Mouse (Mus musculus) cerebellum, postnatal 10 days (tissue): ENCODE results near the gene Bsnd.

ENCODE experiments used
- DNase-seq, 2 experiments: peaks; one replicate each; pipeline ENCODE4 v3.0.0; 2021; ENCODE audit warnings: mixed read lengths in 2 of 2

The Bsnd gene

GRCm38 (mm10) chr4:106492116-106492515 is at the start of gene Bsnd:
Bsnd (minus strand) TSS chr4:106492283.
- DNase-seq = no peak

- no peak for DNase-seq
These were observed 49.4 kb upstream of the Bsnd start for GRCm38 (mm10) chr4:106541491-106541890.

GRCm38 (mm10) chr4:106539756-106540155 is 47.7 kb upstream of the Bsnd start:
- DNase-seq = no peak

GRCm38 (mm10) chr4:106534256-106534655 is 42.2 kb upstream of the Bsnd start:
- DNase-seq = no peak

- DNase-seq = peak in 1 of 2 experiments; percentile 15
These were observed 41.5 kb upstream of the Bsnd start for GRCm38 (mm10) chr4:106533421-106534080.

- no peak for DNase-seq
These were observed 38.0 kb upstream of the Bsnd start for GRCm38 (mm10) chr4:106530113-106530482.

GRCm38 (mm10) chr4:106529375-106530112 is 37.5 kb upstream of the Bsnd start:
- peak; percentile 96 to 97 for DNase-seq

GRCm38 (mm10) chr4:106527856-106528547 is 35.9 kb upstream of the Bsnd start:
- peak; percentile 51 to 62 for DNase-seq

- DNase-seq = no peak
These were observed 32.9 kb upstream of the Bsnd start for GRCm38 (mm10) chr4:106525001-106525400.

GRCm38 (mm10) chr4:106524131-106524530 is 32.0 kb upstream of the Bsnd start:
- DNase-seq = no peak

- no peak for DNase-seq
These were observed 30.5 kb upstream of the Bsnd start for GRCm38 (mm10) chr4:106522547-106522946.

GRCm38 (mm10) chr4:106514606-106515005 is 22.5 kb upstream of the Bsnd start:
- DNase-seq = no peak

GRCm38 (mm10) chr4:106509888-106510287 is 17.8 kb upstream of the Bsnd start:
- no peak for DNase-seq

GRCm38 (mm10) chr4:106505453-106506058 is 13.5 kb upstream of the Bsnd start:
- peak; percentile 44 to 47 for DNase-seq

GRCm38 (mm10) chr4:106503578-106503977 is 11.5 kb upstream of the Bsnd start:
- no peak for DNase-seq

GRCm38 (mm10) chr4:106500066-106500465 is 8.0 kb upstream of the Bsnd start:
- no peak for DNase-seq

- no peak for DNase-seq
These were observed 6.4 kb upstream of the Bsnd start for GRCm38 (mm10) chr4:106498471-106498844.

- DNase-seq = peak in 1 of 2 experiments; percentile 1
These were observed 5.8 kb upstream of the Bsnd start for GRCm38 (mm10) chr4:106497776-106498470.

- peak in 1 of 2 experiments; percentile 3 for DNase-seq
These were observed 4.8 kb upstream of the Bsnd start for GRCm38 (mm10) chr4:106496833-106497232.

GRCm38 (mm10) chr4:106493639-106494038 is 1.6 kb upstream of the Bsnd start:
- peak in 1 of 2 experiments; percentile 45 for DNase-seq

GRCm38 (mm10) chr4:106490620-106491019 is 1.5 kb downstream of the Bsnd start:
- no peak for DNase-seq

GRCm38 (mm10) chr4:106483831-106484230 is 8.3 kb downstream of the Bsnd start:
- no peak for DNase-seq
